Mouse (Mus musculus) neural tube, embryonic 14.5 days (tissue): ENCODE results near the gene Pygm. TPM values are rescaled to one million over a fixed set of nuclear protein-coding genes. Genes with fewer than 3 reads are reported as not detected.

Experiments
- ATAC-seq: fragments of 200-750 bp; cut with Nextera tagmentation; 2 replicates; pipeline ENCODE4 v1.8.0; 2017; ENCODE audit warnings: low read depth, mild to moderate bottlenecking, moderate TSS enrichment, moderate library complexity
- H3K27ac ChIP-seq: fragments of 300-500 bp; sonication (generic); 2 replicates; pipeline ENCODE4 v1.5.1; 2014; ENCODE audit warnings: low read depth, mild to moderate bottlenecking, control low read depth, low read length, moderate library complexity, mixed read lengths
- H3K27me3 ChIP-seq: fragments of 300-500 bp; sonication (generic); 2 replicates; pipeline ENCODE4 v1.6.1; 2014; ENCODE audit warnings: low read length; ENCODE audit not compliant: control insufficient read depth, insufficient read depth
- H3K36me3 ChIP-seq: fragments of 300-500 bp; sonication (generic); 2 replicates; pipeline ENCODE4 v1.6.1; 2014; ENCODE audit warnings: low read length, mixed read lengths; ENCODE audit not compliant: control insufficient read depth, insufficient read depth
- H3K4me1 ChIP-seq: fragments of 300-500 bp; sonication (generic); 2 replicates; pipeline ENCODE4 v1.6.1; 2014; ENCODE audit warnings: low read length; ENCODE audit not compliant: control insufficient read depth, insufficient read depth
- H3K4me2 ChIP-seq: fragments of 300-500 bp; sonication (generic); 2 replicates; pipeline ENCODE4 v1.6.1; 2014; ENCODE audit warnings: mild to moderate bottlenecking, low read depth, low read length, control low read depth
- H3K4me3 ChIP-seq: fragments of 300-500 bp; sonication (generic); 2 replicates; pipeline ENCODE4 v1.5.1; 2014; ENCODE audit warnings: low read depth, low read length, control low read depth, mixed read lengths
- H3K9ac ChIP-seq: fragments of 300-500 bp; sonication (generic); replicated peaks from 2 replicates; pipeline ENCODE4 v1.6.1; 2014; ENCODE audit warnings: low read depth, mild to moderate bottlenecking, control low read depth, low read length, mixed read lengths
- H3K9me3 ChIP-seq: fragments of 300-500 bp; sonication (generic); 2 replicates; pipeline ENCODE4 v1.6.1; 2016; ENCODE audit warnings: low read length; ENCODE audit not compliant: control insufficient read depth
- WGBS: fragments of 180-500 bp; shearing (Covaris S2); extraction: QIAGEN DNeasy Blood & Tissue Kit; methylation state at CpG from one replicate; pipeline ENCODE4 v1.1.7; 2014; 5-methylcytosine and 5-hydroxymethylcytosine counted together
- polyA plus RNA-seq: library from polyadenylated mRNA; unstranded; fragments of >200 nt; fragmentation: Nextera tagmentation; extraction: Ambion mirVana; gene quantifications from 2 replicates; pipeline ENCODE4 v1.2.1, GENCODE M21; 2014

Gene Pygm
- polyA plus RNA-seq, 1 experiment from 2014 or later: 4.3 TPM

- H3K4me1 ChIP-seq: no peaks in the 10 kb centered on the region
- no peak overlapping the region for H3K4me3 ChIP-seq
- H3K9me3 ChIP-seq: no peaks in the 10 kb centered on the region
- H3K9ac ChIP-seq: no peak overlapping the region
- no peak overlapping the region for H3K4me2 ChIP-seq
- no peaks in the 10 kb centered on the region for H3K27me3 ChIP-seq
- ATAC-seq: peak; percentile 42; the same call in 1 of the 2 replicates
- 32% methylated on average over 11 of the region's 11 CpGs for WGBS
- 0 out of 2 replicates have a peak overlapping the region, but pooled peaks have one; percentile 18 for H3K27ac ChIP-seq
- H3K36me3 ChIP-seq: peaks cover 52% of the 10 kb centered on the region
Observed at GRCm38 (mm10) chr19:6377327-6378040, 6.7 kb upstream of the Pygm start.

GRCm38 (mm10) chr19:6380411-6381166, 3.6 kb upstream of the Pygm start:
- Histone ChIP-seq H3K27me3 (no peaks in the 10 kb centered on the region), H3K36me3 (peaks cover 22% of the 10 kb centered on the region), H3K27ac (no peak overlapping the region; the same call in 1 of the 2 replicates), H3K4me2 (no peak overlapping the region), H3K9ac (no peak overlapping the region), H3K4me3 (no peak overlapping the region), H3K9me3 (no peaks in the 10 kb centered on the region), H3K4me1 (0 out of 2 replicates have a peak, but pooled peaks cover 3% of the 10 kb centered on the region)
- 93% methylated on average over 9 of the region's 9 CpGs for WGBS
- no peak for ATAC-seq

- Histone ChIP-seq H3K27me3 (no peaks in the 10 kb centered on the region), H3K9ac (no peak overlapping the region), H3K27ac (no peak overlapping the region), H3K4me2 (no peak overlapping the region), H3K4me1 (0 out of 2 replicates have a peak, but pooled peaks cover 3% of the 10 kb centered on the region), H3K4me3 (no peak overlapping the region), H3K9me3 (no peaks in the 10 kb centered on the region), H3K36me3 (peaks cover 15% of the 10 kb centered on the region)
- no peak for ATAC-seq
- 95% methylated on average over 5 of the region's 5 CpGs for WGBS
Observed at GRCm38 (mm10) chr19:6381238-6381637, 3.0 kb upstream of the Pygm start.

GRCm38 (mm10) chr19:6382323-6382924, 1.8 kb upstream of the Pygm start:
- Histone ChIP-seq H3K27me3 (no peaks in the 10 kb centered on the region), H3K4me1 (0 out of 2 replicates have a peak, but pooled peaks cover 3% of the 10 kb centered on the region), H3K27ac (no peak overlapping the region), H3K4me2 (no peak overlapping the region), H3K9me3 (no peaks in the 10 kb centered on the region), H3K36me3 (peaks cover 4% of the 10 kb centered on the region; the same call in 1 of the 2 replicates), H3K4me3 (no peak overlapping the region), H3K9ac (0 out of 2 replicates have a peak overlapping the region, but pooled peaks have one; percentile 11)
- 79% methylated on average over 4 of the region's 4 CpGs for WGBS
- ATAC-seq: no peak

- 0 out of 2 replicates have a peak, but pooled peaks cover 3% of the 10 kb centered on the region for H3K4me1 ChIP-seq
- H3K4me3 ChIP-seq: no peak overlapping the region
- 48% methylated on average over 5 of the region's 5 CpGs for WGBS
- no peaks in the 10 kb centered on the region for H3K9me3 ChIP-seq
- no peak overlapping the region for H3K9ac ChIP-seq
- no peak overlapping the region for H3K27ac ChIP-seq
- no peak for ATAC-seq
- no peaks in the 10 kb centered on the region for H3K27me3 ChIP-seq
- H3K4me2 ChIP-seq: no peak overlapping the region
- no peaks in the 10 kb centered on the region for H3K36me3 ChIP-seq
Observed at GRCm38 (mm10) chr19:6383470-6383869, 729 bp upstream of the Pygm start.

- H3K9me3 ChIP-seq: no peaks in the 10 kb centered on the region
- no peak overlapping the region for H3K27ac ChIP-seq
- ATAC-seq: no peak
- 0 out of 2 replicates have a peak, but pooled peaks cover 3% of the 10 kb centered on the region for H3K4me1 ChIP-seq
- no peak overlapping the region for H3K4me3 ChIP-seq
- H3K27me3 ChIP-seq: no peaks in the 10 kb centered on the region
- no peak overlapping the region for H3K9ac ChIP-seq
- 88% methylated on average over 11 of the region's 11 CpGs for whole genome bisulfite sequencing
- no peak overlapping the region for H3K4me2 ChIP-seq
- no peaks in the 10 kb centered on the region for H3K36me3 ChIP-seq
Observed at GRCm38 (mm10) chr19:6384954-6385353, 755 bp downstream of the Pygm start.

GRCm38 (mm10) chr19:6385419-6385818, 1.2 kb downstream of the Pygm start:
- Histone ChIP-seq H3K4me3 (no peak overlapping the region), H3K36me3 (no peaks in the 10 kb centered on the region), H3K9ac (no peak overlapping the region), H3K4me1 (0 out of 2 replicates have a peak, but pooled peaks cover 3% of the 10 kb centered on the region), H3K4me2 (no peak overlapping the region), H3K9me3 (no peaks in the 10 kb centered on the region), H3K27me3 (no peaks in the 10 kb centered on the region), H3K27ac (no peak overlapping the region)
- 85% methylated on average over 5 of the region's 5 CpGs for WGBS
- ATAC-seq: no peak

GRCm38 (mm10) chr19:6385821-6386220, 1.6 kb downstream of the Pygm start:
- 0 out of 2 replicates have a peak, but pooled peaks cover 3% of the 10 kb centered on the region for H3K4me1 ChIP-seq
- no peaks in the 10 kb centered on the region for H3K36me3 ChIP-seq
- H3K4me3 ChIP-seq: no peak overlapping the region
- no peak overlapping the region for H3K4me2 ChIP-seq
- ATAC-seq: no peak
- no peak overlapping the region for H3K9ac ChIP-seq
- no peaks in the 10 kb centered on the region for H3K27me3 ChIP-seq
- H3K27ac ChIP-seq: no peak overlapping the region
- no peaks in the 10 kb centered on the region for H3K9me3 ChIP-seq
- WGBS: 83% methylated on average over 7 of the region's 7 CpGs
